Mouse (Mus musculus) CH12.LX (cell line): Measurements from ENCODE around the gene Ell.

Source experiments
- CTCF ChIP-seq, 2 experiments: IDR thresholded peaks in 1 of 2; conservative IDR thresholded peaks in 1 of 2; 2 replicates each; pipeline ENCODE4 v1.5.1; 2011 to 2012; ENCODE audit warnings: low read depth in 2 of 2, low read length in 2 of 2, improper control_type of control experiment in 1 of 2, inconsistent platforms in 1 of 2, mild to moderate bottlenecking in 1 of 2, moderate library complexity in 1 of 2
- MAX ChIP-seq: IDR thresholded peaks from 2 replicates; pipeline ENCODE4 v1.6.1; 2011; ENCODE audit warnings: low read length, improper control_type of control experiment
- RAD21 ChIP-seq: IDR thresholded peaks from 2 replicates; pipeline ENCODE4 v1.6.1; 2011; ENCODE audit warnings: low read depth, mild to moderate bottlenecking, low read length, improper control_type of control experiment, moderate library complexity
- USF1 ChIP-seq: IDR thresholded peaks from 2 replicates; pipeline ENCODE4 v1.6.1; 2014; ENCODE audit warnings: low read depth, mild to moderate bottlenecking, inconsistent platforms, low read length, improper control_type of control experiment

DNA sequence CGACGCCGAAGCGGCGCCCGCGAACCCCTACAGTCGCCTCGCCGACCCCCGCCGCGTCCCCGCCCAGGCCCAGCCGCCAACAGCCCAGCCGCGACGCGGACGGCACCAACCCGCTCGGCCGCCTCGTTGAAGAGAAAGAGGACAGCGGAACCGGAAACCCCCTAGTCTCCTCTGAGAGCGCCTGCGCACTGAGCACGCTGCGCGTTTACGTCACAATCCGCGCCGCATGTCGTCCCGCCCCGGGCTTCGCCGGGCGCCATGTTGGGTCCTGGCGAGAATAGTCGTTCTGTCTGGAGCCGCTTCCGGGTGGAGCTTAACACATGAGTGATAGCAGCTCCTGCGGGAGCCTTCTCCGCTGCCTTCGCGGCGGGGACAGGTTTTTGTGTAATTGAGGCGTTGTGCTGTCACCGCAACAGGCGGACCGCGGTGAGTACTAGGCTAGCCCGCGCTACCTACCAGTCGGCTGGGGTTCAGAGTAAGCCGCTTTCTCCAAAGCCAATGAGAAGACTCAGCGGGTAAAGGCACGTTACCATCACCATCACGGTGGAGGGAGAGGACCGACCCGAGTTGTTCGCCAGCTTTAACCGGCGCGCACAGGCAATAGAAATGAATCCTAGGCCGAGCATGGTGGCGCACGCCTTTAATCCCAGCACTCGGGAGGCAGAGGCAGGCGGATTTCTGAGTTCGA is 28.9 kb upstream of the Ell start, which contains the start of gene Uba52:
- no peak for TF ChIP-seq RAD21
- peak; percentile 95 for TF ChIP-seq MAX
- no peak for TF ChIP-seq CTCF (conservative IDR thresholded peaks at IDR 0.05 in 1 of 2, IDR thresholded peaks at IDR 0.05 in 1 of 2; ENCODE audit: low read depth in 2 of 2, low read length in 2 of 2)
- no peak for TF ChIP-seq USF1
